Mouse (Mus musculus): ENCODE results near the gene Ubash3a. TPM values are rescaled to one million over a fixed set of nuclear protein-coding genes. Genes with fewer than 3 reads are reported as not detected.

Gene Ubash3a
- polyA plus RNA-seq, 1 experiment from 2014 or later: 0.42 TPM

DNA sequence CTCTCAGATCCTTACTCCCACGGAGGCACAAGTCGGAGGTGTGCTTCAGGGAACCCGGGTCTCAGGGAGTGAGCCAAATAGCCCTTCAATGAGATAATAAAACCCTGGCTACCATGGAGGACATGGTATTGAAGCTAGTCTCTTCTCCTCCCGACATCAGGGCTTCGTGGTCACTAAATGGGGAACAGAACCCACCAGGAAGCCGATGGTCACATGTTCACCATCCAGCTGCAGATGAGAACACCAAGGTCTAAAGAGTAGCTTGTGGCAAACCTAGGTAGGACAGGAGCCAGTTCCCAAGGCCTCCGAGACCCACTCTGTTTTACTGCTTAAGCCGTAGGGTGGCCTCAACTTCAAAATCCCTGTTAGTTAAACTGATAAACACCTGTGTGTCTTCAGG lies 981 bp downstream of the Ubash3a start:
- Histone ChIP-seq H3K4me1 (ENCODE audit: control insufficient read depth, insufficient read depth, low read length) (no peaks in the 10 kb centered on the region), H3K36me3 (ENCODE audit: control insufficient read depth, insufficient read depth, low read length) (no peaks in the 10 kb centered on the region), H3K4me2 (ENCODE audit: low read depth) (no peak overlapping the region), H3K9ac (ENCODE audit: low read length) (no peak overlapping the region), H3K27me3 (ENCODE audit: control insufficient read depth, insufficient read depth, low read length) (no peaks in the 10 kb centered on the region), H3K9me3 (ENCODE audit: control insufficient read depth, low read length) (no peaks in the 10 kb centered on the region), H3K27ac (ENCODE audit: low read depth, low read length) (no peak overlapping the region), H3K4me3 (ENCODE audit: low read depth, low read length) (no peak overlapping the region)
- WGBS: 80% methylated on average over 8 of the region's 8 CpGs
- DNase-seq (ENCODE audit: low spot score) (no peak), ATAC-seq (ENCODE audit: insufficient read depth, low FRiP score, low TSS enrichment) (no peak)

DNA sequence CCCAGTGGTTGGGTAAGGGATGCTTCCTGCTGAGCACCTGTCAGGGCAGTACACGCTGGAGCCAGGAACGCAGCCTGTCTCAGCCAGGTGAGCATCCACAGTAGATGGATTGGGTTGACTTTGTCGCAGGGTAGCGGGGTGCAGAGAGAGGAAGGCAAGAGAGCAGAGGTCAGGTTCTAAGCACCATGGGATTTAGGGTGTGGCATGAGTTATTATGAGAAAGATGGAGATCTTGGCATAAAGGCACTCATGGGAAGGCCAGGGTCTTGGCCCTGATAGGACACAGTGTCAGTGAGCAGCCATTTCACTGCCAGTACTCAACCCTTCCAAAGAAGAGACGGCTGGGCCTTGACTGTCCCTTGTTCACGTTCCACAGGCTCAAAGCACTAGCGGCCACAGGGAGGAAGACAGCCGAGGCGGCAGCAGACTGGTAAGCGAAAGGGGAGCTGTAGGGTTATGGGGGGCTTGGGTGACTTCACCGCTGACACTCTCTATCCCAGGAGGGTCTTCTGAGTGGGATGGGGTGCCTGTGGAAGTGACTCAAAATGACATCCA lies 1.8 kb downstream of the Ubash3a start:
- DNase-seq (ENCODE audit: low spot score) (no peak), ATAC-seq (ENCODE audit: insufficient read depth, low FRiP score, low TSS enrichment) (no peak)
- WGBS: 93% methylated on average over 11 of the region's 11 CpGs
- H3K4me3 ChIP-seq (ENCODE audit: low read depth, low read length): no peak overlapping the region
- no peaks in the 10 kb centered on the region for H3K4me1 ChIP-seq (ENCODE audit: control insufficient read depth, insufficient read depth, low read length)
- no peaks in the 10 kb centered on the region for H3K9me3 ChIP-seq (ENCODE audit: control insufficient read depth, low read length)
- no peak overlapping the region for H3K4me2 ChIP-seq (ENCODE audit: low read depth)
- no peak overlapping the region for H3K9ac ChIP-seq (ENCODE audit: low read length)
- no peaks in the 10 kb centered on the region for H3K36me3 ChIP-seq (ENCODE audit: control insufficient read depth, insufficient read depth, low read length)
- no peaks in the 10 kb centered on the region for H3K27me3 ChIP-seq (ENCODE audit: control insufficient read depth, insufficient read depth, low read length)
- H3K27ac ChIP-seq (ENCODE audit: low read depth, low read length): no peak overlapping the region

DNA sequence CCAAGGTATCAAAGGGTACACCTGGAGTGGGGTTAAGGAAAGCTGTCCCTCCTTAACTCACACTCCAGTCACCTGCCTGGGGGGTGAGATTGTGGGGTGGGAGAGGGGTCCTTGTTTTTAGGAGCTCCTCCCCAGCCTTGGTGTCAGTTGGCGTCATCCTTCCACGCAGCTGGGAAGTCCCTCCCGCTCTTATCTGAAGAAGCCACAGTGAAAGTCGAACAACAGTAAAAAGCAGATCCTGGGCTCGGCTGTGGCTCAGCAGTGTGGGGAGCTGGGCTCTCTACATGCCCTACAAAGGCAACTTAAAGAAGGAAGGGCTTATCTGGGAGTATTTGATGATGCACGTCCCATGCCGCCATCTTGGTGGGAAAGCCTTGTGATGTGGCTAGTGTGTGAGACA lies 2.6 kb downstream of the Ubash3a start:
- Histone ChIP-seq H3K4me2 (ENCODE audit: low read depth) (no peak overlapping the region), H3K4me1 (ENCODE audit: control insufficient read depth, insufficient read depth, low read length) (no peaks in the 10 kb centered on the region), H3K27me3 (ENCODE audit: control insufficient read depth, insufficient read depth, low read length) (no peaks in the 10 kb centered on the region), H3K4me3 (ENCODE audit: low read depth, low read length) (no peak overlapping the region), H3K9ac (ENCODE audit: low read length) (no peak overlapping the region), H3K9me3 (ENCODE audit: control insufficient read depth, low read length) (no peaks in the 10 kb centered on the region), H3K36me3 (ENCODE audit: control insufficient read depth, insufficient read depth, low read length) (no peaks in the 10 kb centered on the region), H3K27ac (ENCODE audit: low read depth, low read length) (no peak overlapping the region)
- 89% methylated on average over 7 of the region's 7 CpGs for WGBS
- ATAC-seq (ENCODE audit: insufficient read depth, low FRiP score, low TSS enrichment): no peak
- no peak for DNase-seq (ENCODE audit: low spot score)

DNA sequence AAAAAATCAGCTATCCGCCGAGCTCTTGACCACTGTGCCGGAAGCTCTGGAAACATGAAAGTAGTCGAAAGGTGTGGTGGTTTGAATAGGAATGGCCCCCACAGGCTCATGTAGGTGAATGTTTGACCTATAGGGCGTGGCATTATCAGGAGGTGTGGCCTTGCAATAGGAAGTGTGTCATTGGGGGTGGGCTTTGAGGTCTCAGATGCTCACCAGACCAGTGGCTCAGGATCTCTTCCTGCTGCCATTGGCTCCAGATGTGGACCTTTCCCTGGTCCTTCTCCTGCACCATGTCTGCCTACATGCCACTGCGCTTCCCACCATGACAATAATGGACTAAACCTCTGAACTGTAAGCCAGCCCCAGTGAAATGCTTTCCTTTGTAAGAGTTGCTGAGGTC lies 4.2 kb downstream of the Ubash3a start:
- Histone ChIP-seq H3K9ac (ENCODE audit: low read length) (no peak overlapping the region), H3K27ac (ENCODE audit: low read depth, low read length) (no peak overlapping the region), H3K4me2 (ENCODE audit: low read depth) (no peak overlapping the region), H3K27me3 (ENCODE audit: control insufficient read depth, insufficient read depth, low read length) (no peaks in the 10 kb centered on the region), H3K9me3 (ENCODE audit: control insufficient read depth, low read length) (no peaks in the 10 kb centered on the region), H3K4me1 (ENCODE audit: control insufficient read depth, insufficient read depth, low read length) (no peaks in the 10 kb centered on the region), H3K4me3 (ENCODE audit: low read depth, low read length) (no peak overlapping the region), H3K36me3 (ENCODE audit: control insufficient read depth, insufficient read depth, low read length) (no peaks in the 10 kb centered on the region)
- no peak for DNase-seq (ENCODE audit: low spot score)
- no peak for ATAC-seq (ENCODE audit: insufficient read depth, low FRiP score, low TSS enrichment)
- WGBS: 87% methylated on average over 6 of the region's 6 CpGs

DNA sequence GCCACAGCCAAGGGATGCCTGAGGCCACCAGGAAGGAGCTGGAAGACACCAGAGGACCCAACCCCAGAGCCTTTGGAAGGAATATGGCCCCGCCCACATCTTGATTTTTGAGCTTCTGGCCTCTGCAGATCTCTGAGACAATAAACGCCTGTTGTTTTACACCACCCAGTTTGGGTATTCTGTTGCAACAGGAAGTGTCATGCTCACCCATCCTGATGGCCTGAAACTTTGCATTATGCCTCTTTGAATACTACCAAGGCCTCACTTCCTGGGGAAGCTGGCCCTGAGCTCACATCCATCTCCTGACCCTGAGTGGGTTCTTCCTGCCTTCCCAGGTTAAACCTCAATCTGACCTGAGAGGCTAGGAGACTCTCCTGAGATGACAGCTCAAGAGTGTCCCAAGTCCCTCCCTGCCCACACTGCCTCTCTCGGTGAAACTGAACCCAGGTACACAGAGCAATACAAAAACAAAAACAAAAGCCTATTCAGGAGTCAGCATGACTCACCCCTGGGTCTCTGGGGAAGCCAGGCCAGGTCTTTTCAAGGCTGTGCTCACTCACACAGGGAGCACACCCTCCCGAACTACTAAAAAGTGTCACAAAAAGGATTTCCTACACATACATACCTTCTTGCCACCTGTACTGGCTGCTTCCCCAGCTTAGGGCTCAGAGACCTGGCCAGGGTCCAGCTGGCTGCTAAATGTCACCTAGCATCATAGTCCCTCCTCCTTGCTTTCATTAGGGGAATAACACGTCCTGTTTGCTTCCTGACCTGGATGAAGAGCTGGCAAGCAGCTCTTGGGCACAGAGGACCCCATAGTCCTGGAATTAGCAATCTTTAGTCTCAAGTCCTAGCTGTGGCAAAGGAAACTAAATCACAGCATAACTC lies 8.6 kb downstream of the Ubash3a start:
- DNase-seq (ENCODE audit: low spot score): no peak
- ATAC-seq (ENCODE audit: insufficient read depth, low FRiP score, low TSS enrichment): no peak
- H3K27ac ChIP-seq (ENCODE audit: low read depth, low read length): no peak overlapping the region
- H3K9ac ChIP-seq (ENCODE audit: low read length): no peak overlapping the region
- H3K36me3 ChIP-seq (ENCODE audit: control insufficient read depth, insufficient read depth, low read length): no peaks in the 10 kb centered on the region
- H3K4me3 ChIP-seq (ENCODE audit: low read depth, low read length): no peak overlapping the region
- WGBS: 56% methylated on average over 5 of the region's 5 CpGs
- no peaks in the 10 kb centered on the region for H3K9me3 ChIP-seq (ENCODE audit: control insufficient read depth, low read length)
- H3K4me2 ChIP-seq (ENCODE audit: low read depth): no peak overlapping the region
- H3K27me3 ChIP-seq (ENCODE audit: control insufficient read depth, insufficient read depth, low read length): no peaks in the 10 kb centered on the region
- no peaks in the 10 kb centered on the region for H3K4me1 ChIP-seq (ENCODE audit: control insufficient read depth, insufficient read depth, low read length)

DNA sequence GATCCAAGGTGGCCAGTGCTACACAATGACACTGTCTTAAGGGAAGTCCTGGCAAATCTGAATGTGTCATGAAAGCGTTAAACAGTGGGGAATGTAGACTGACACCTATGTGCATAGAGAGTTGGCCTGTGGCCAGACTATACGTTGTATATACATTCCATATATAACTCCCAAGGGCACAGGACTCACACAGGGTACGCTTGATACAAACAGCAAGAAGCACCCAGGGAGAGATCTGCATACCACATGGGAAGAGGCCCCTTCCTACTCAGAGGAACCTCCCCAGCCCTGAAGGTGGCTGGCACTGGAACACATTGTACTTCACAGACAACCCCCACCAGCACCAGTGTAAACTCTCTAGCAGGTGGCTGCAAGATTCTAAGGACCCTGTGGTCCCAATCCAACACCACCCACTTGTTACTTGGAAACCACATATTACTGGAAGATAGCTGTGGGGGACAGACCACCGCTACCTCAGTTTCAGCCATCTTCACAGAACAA lies 15.2 kb downstream of the Ubash3a start:
- Histone ChIP-seq H3K9me3 (ENCODE audit: control insufficient read depth, low read length) (no peaks in the 10 kb centered on the region), H3K27me3 (ENCODE audit: control insufficient read depth, insufficient read depth, low read length) (no peaks in the 10 kb centered on the region), H3K9ac (ENCODE audit: low read length) (no peak overlapping the region), H3K4me3 (ENCODE audit: low read depth, low read length) (no peak overlapping the region), H3K4me1 (ENCODE audit: control insufficient read depth, insufficient read depth, low read length) (no peaks in the 10 kb centered on the region), H3K36me3 (ENCODE audit: control insufficient read depth, insufficient read depth, low read length) (no peaks in the 10 kb centered on the region), H3K27ac (ENCODE audit: low read depth, low read length) (no peak overlapping the region), H3K4me2 (ENCODE audit: low read depth) (no peak overlapping the region)
- DNase-seq (ENCODE audit: low spot score) (no peak), ATAC-seq (ENCODE audit: insufficient read depth, low FRiP score, low TSS enrichment) (no peak)
- WGBS: 84% methylated on average over 4 of the region's 4 CpGs

- no peak for DNase-seq (ENCODE audit: low spot score)
- Histone ChIP-seq H3K4me3 (ENCODE audit: low read depth, low read length) (no peak overlapping the region), H3K27ac (ENCODE audit: low read depth, low read length) (no peak overlapping the region), H3K4me2 (ENCODE audit: low read depth) (no peak overlapping the region), H3K9ac (ENCODE audit: low read length) (no peak overlapping the region), H3K27me3 (ENCODE audit: control insufficient read depth, insufficient read depth, low read length) (no peaks in the 10 kb centered on the region), H3K36me3 (ENCODE audit: control insufficient read depth, insufficient read depth, low read length) (no peaks in the 10 kb centered on the region), H3K4me1 (ENCODE audit: control insufficient read depth, insufficient read depth, low read length) (no peaks in the 10 kb centered on the region), H3K9me3 (ENCODE audit: control insufficient read depth, low read length) (no peaks in the 10 kb centered on the region)
- ATAC-seq (ENCODE audit: insufficient read depth, low FRiP score, low TSS enrichment): no peak
- 69% methylated on average over 7 of the region's 7 CpGs for WGBS
Observed at GRCm38 (mm10) chr17:31223835-31224234, 16.2 kb downstream of the Ubash3a start.

DNA sequence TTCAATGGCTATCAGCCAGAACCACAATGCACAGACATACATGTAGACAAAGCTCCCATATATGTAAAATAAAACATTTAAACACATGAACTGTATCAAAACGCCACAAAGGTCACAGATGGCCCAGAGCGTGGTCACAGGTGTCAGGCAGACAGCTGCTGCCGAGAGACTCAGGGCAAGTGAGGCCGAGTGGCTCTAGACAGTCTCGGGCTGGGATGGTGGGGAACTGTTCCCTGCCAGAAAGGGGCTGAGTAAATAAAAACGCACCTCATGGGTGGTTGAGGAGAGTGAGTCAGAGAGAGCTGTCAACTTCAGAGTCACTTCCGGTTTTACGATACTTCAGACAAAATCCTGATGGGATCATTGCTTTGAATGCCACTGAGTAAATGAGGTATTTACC lies 16.9 kb downstream of the Ubash3a start:
- H3K27me3 ChIP-seq (ENCODE audit: control insufficient read depth, insufficient read depth, low read length): no peaks in the 10 kb centered on the region
- 75% methylated on average over 8 of the region's 8 CpGs for WGBS
- ATAC-seq (ENCODE audit: insufficient read depth, low FRiP score, low TSS enrichment): no peak
- H3K4me3 ChIP-seq (ENCODE audit: low read depth, low read length): no peak overlapping the region
- H3K36me3 ChIP-seq (ENCODE audit: control insufficient read depth, insufficient read depth, low read length): no peaks in the 10 kb centered on the region
- H3K4me1 ChIP-seq (ENCODE audit: control insufficient read depth, insufficient read depth, low read length): no peaks in the 10 kb centered on the region
- H3K9ac ChIP-seq (ENCODE audit: low read length): no peak overlapping the region
- H3K9me3 ChIP-seq (ENCODE audit: control insufficient read depth, low read length): no peaks in the 10 kb centered on the region
- DNase-seq (ENCODE audit: low spot score): no peak
- H3K4me2 ChIP-seq (ENCODE audit: low read depth): no peak overlapping the region
- H3K27ac ChIP-seq (ENCODE audit: low read depth, low read length): no peak overlapping the region

DNA sequence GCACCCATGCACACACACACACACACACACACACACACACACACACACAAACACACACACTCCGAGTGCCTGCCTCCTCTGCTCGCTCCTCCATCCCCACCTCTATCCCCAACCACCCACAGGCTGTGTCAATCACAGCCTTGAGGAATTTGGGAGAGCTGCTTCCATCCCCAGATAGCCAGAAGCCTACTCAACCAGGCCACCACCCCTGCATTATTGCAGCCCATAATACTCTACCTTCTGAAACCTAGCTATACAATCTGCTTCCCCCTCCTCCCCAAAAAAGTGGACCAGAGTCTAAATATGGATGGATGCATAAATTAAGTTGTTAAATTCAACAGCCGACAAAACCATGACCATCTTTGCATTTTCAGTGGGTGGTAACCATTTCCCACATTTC lies 18.7 kb downstream of the Ubash3a start:
- Histone ChIP-seq H3K9me3 (ENCODE audit: control insufficient read depth, low read length) (no peaks in the 10 kb centered on the region), H3K27me3 (ENCODE audit: control insufficient read depth, insufficient read depth, low read length) (no peaks in the 10 kb centered on the region), H3K4me2 (ENCODE audit: low read depth) (no peak overlapping the region), H3K36me3 (ENCODE audit: control insufficient read depth, insufficient read depth, low read length) (no peaks in the 10 kb centered on the region), H3K4me3 (ENCODE audit: low read depth, low read length) (no peak overlapping the region), H3K27ac (ENCODE audit: low read depth, low read length) (no peak overlapping the region), H3K4me1 (ENCODE audit: control insufficient read depth, insufficient read depth, low read length) (no peaks in the 10 kb centered on the region), H3K9ac (ENCODE audit: low read length) (no peak overlapping the region)
- 70% methylated on average over 3 of the region's 3 CpGs for WGBS
- DNase-seq (ENCODE audit: low spot score): no peak
- no peak for ATAC-seq (ENCODE audit: insufficient read depth, low FRiP score, low TSS enrichment)
